Mouse (Mus musculus): ENCODE data around the gene Pcbp3. TPM values are rescaled to one million over a fixed set of nuclear protein-coding genes. Genes with fewer than 3 reads are reported as not detected.
"Not testable (repeated sequence)": the region's sequence is repeated elsewhere in the genome, so short reads cannot be mapped to it uniquely, and the experiment has no call there.

The Pcbp3 gene
- polyA plus RNA-seq, 1 experiment, result 4.5 TPM

DNA sequence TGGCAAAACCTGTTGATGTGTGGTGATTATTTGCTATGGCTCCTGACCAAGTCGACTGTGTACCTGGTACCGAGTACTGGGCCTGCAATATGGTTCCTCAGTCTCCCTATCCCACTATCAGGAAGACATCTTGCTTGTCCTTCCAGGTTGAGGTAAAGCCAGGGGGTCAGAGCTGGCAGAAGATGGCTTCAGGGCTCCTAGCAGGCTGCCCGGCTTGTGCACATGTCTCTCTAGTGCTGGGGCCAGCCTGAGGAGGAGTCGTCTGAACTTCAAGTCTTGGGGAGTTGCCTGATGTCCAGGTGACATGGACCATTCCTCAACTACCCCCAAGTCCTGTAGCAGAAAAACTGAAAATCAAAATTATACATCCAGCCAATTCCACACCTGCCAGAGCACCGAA, 201.8 kb downstream of the Pcbp3 start:
- no peaks in the 10 kb centered on the region for H3K27me3 ChIP-seq (ENCODE audit: control insufficient read depth, insufficient read depth, low read length)
- H3K36me3 ChIP-seq (ENCODE audit: control insufficient read depth, insufficient read depth, low read length), result no peaks in the 10 kb centered on the region
- H3K4me3 ChIP-seq (ENCODE audit: low read depth, low read length), result no peak overlapping the region
- H3K4me1 ChIP-seq (ENCODE audit: control insufficient read depth, insufficient read depth, insufficient read length, low read length), result no peaks in the 10 kb centered on the region
- WGBS, result 83% methylated on average over 5 of the region's 5 CpGs
- no peak overlapping the region for H3K27ac ChIP-seq (ENCODE audit: insufficient read depth, low read depth, low read length)
- no peak for TF ChIP-seq POLR2A (IDR thresholded peaks at IDR 0.05; ENCODE audit: low read depth, low read length)
- TF ChIP-seq CTCF (IDR thresholded peaks at IDR 0.05; ENCODE audit: extremely low read depth, insufficient read length, insufficient replicate concordance, low read depth, low read length), result no peak

DNA sequence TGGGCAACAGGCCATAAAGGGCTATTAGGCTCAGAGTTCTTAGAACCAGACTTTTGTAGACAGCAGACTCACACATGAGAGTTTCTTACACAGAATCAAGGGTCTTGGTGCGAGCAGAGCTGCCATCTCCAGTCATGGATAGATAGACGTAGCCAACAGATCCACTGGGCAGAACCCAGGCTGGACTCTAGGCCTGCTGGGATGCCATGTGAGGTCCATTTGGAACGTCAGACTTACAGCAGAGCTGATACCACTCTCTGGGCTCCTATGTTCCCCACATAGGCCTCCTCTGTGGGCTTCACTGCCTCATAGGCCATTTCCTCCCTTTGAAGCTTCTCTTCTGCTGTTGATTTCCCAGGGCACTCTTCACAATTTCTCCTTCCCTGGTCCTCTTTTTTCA, 208.0 kb downstream of the Pcbp3 start:
- Histone ChIP-seq H3K36me3 (ENCODE audit: control insufficient read depth, insufficient read depth, low read length) (no peaks in the 10 kb centered on the region), H3K27me3 (ENCODE audit: control insufficient read depth, insufficient read depth, low read length) (no peaks in the 10 kb centered on the region), H3K27ac (ENCODE audit: insufficient read depth, low read depth, low read length) (no peak overlapping the region), H3K4me3 (ENCODE audit: low read depth, low read length) (no peak overlapping the region), H3K4me1 (ENCODE audit: control insufficient read depth, insufficient read depth, insufficient read length, low read length) (no peaks in the 10 kb centered on the region)
- WGBS, result 83% methylated on average over 3 of the region's 3 CpGs
- no peak for TF ChIP-seq POLR2A (IDR thresholded peaks at IDR 0.05; ENCODE audit: low read depth, low read length)
- TF ChIP-seq CTCF (IDR thresholded peaks at IDR 0.05; ENCODE audit: extremely low read depth, insufficient read length, insufficient replicate concordance, low read depth, low read length), result no peak

DNA sequence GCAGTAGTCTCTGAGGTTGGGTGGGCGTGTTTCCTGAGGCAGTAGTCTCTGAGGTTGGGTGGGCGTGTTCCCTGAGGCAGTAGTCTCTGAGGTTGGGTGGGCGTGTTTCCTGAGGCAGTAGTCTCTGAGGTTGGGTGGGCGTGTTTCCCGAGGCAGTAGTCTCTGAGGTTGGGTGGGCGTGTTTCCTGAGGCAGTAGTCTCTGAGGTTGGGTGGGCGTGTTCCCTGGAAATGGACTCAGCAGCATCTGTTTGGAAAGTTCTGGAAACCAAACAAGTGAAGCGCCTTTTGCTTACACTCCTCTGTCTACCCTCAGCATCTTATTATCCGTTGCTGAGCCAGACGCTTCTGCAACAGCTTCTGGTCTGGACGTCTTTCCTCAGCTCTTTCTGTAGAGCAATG, 217.4 kb downstream of the Pcbp3 start:
- H3K27ac ChIP-seq (ENCODE audit: insufficient read depth, low read depth, low read length), result not testable (repeated sequence)
- 32% methylated on average over 11 of the region's 11 CpGs for WGBS

DNA sequence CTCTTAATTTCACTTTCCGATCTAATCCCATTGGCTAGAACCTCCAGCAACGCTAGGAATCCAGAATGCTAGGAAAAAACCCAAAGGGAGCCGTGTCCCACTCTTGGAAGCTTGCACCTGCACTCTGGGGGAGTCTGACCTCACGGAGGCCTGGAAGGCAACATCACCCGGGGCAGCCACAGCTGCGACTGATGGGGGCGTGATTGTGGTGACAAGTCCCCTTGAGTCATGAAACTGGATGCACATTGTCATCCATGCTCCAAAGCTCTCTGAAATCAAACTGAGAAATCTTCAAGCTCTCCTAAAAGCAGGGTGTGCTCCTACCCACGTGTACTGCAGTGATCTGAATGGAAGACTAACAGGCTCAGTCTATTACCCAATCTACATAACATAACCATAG, 224.9 kb downstream of the Pcbp3 start:
- no peaks in the 10 kb centered on the region for H3K27me3 ChIP-seq (ENCODE audit: control insufficient read depth, insufficient read depth, low read length)
- no peak overlapping the region for H3K4me3 ChIP-seq (ENCODE audit: low read depth, low read length)
- no peaks in the 10 kb centered on the region for H3K4me1 ChIP-seq (ENCODE audit: control insufficient read depth, insufficient read depth, insufficient read length, low read length)
- no peak for TF ChIP-seq POLR2A (IDR thresholded peaks at IDR 0.05; ENCODE audit: low read depth, low read length)
- TF ChIP-seq CTCF (IDR thresholded peaks at IDR 0.05; ENCODE audit: extremely low read depth, insufficient read length, insufficient replicate concordance, low read depth, low read length), result no peak
- no peak overlapping the region for H3K27ac ChIP-seq (ENCODE audit: insufficient read depth, low read depth, low read length)
- 71% methylated on average over 8 of the region's 8 CpGs for WGBS
- H3K36me3 ChIP-seq (ENCODE audit: control insufficient read depth, insufficient read depth, low read length), result no peaks in the 10 kb centered on the region

More for the DNA sequence above, 217.4 kb downstream of the Pcbp3 start:
- H3K36me3 ChIP-seq (ENCODE audit: control insufficient read depth, insufficient read depth, low read length); H3K4me1 ChIP-seq (ENCODE audit: control insufficient read depth, insufficient read depth, insufficient read length, low read length); H3K27me3 ChIP-seq (ENCODE audit: control insufficient read depth, insufficient read depth, low read length); H3K4me3 ChIP-seq (ENCODE audit: low read depth, low read length): not testable (repeated sequence)

DNA sequence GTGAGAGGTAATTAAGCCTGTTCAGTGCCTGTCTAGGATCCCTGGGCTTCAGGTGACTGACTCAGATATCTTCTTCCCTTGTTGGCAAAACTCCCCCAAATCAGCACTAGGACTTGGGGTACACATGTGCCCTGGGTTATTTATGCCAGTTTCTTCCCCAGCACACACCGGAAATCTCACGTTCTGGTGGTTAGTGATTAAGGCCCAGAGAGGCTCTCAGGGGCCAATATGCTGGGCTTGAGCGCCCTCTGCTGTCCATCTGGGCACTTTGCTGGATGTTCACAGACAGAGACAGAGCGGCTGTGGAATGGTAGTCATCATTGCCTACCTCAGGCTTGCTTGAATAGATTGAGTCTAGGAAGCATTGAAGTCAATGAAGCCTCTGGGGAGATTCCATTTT, 226.7 kb downstream of the Pcbp3 start:
- no peaks in the 10 kb centered on the region for H3K36me3 ChIP-seq (ENCODE audit: control insufficient read depth, insufficient read depth, low read length)
- H3K27ac ChIP-seq (ENCODE audit: insufficient read depth, low read depth, low read length), result no peak overlapping the region
- no peak overlapping the region for H3K4me3 ChIP-seq (ENCODE audit: low read depth, low read length)
- WGBS, result 6% methylated on average over 4 of the region's 4 CpGs
- H3K27me3 ChIP-seq (ENCODE audit: control insufficient read depth, insufficient read depth, low read length), result peaks cover 2% of the 10 kb centered on the region; the same call in 1 of the 2 replicates
- TF ChIP-seq POLR2A (IDR thresholded peaks at IDR 0.05; ENCODE audit: low read depth, low read length) (no peak), CTCF (IDR thresholded peaks at IDR 0.05; ENCODE audit: extremely low read depth, insufficient read length, insufficient replicate concordance, low read depth, low read length) (peak; percentile 84)
- no peaks in the 10 kb centered on the region for H3K4me1 ChIP-seq (ENCODE audit: control insufficient read depth, insufficient read depth, insufficient read length, low read length)

DNA sequence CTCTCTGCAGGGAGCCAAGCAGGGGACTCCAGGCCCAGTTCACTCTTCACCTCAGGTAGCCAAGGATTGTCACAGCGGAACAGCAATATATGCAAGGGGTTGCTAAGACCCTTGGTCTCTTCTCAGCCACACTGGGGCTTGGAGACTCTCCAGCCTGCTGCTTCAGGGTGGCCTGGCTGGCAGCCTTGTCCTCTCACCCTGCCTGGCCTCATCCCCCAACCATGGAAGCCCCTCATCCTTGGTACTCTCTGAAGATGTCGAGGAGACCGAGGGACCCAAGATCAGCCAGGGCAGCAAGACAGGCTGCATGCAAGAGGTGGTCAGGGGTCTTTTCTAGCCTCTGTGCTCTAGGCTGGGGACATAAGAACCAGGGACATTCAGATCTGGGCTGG, 228.0 kb downstream of the Pcbp3 start:
- TF ChIP-seq POLR2A (IDR thresholded peaks at IDR 0.05; ENCODE audit: low read depth, low read length) (no peak), CTCF (IDR thresholded peaks at IDR 0.05; ENCODE audit: extremely low read depth, insufficient read length, insufficient replicate concordance, low read depth, low read length) (no peak)
- Histone ChIP-seq H3K4me3 (ENCODE audit: low read depth, low read length) (no peak overlapping the region), H3K4me1 (ENCODE audit: control insufficient read depth, insufficient read depth, insufficient read length, low read length) (no peaks in the 10 kb centered on the region), H3K36me3 (ENCODE audit: control insufficient read depth, insufficient read depth, low read length) (no peaks in the 10 kb centered on the region), H3K27ac (ENCODE audit: insufficient read depth, low read depth, low read length) (0 out of 2 replicates have a peak overlapping the region, but pooled peaks have one; percentile 56), H3K27me3 (ENCODE audit: control insufficient read depth, insufficient read depth, low read length) (peaks cover 2% of the 10 kb centered on the region; the same call in 1 of the 2 replicates)
- 60% methylated on average over 3 of the region's 3 CpGs for WGBS

DNA sequence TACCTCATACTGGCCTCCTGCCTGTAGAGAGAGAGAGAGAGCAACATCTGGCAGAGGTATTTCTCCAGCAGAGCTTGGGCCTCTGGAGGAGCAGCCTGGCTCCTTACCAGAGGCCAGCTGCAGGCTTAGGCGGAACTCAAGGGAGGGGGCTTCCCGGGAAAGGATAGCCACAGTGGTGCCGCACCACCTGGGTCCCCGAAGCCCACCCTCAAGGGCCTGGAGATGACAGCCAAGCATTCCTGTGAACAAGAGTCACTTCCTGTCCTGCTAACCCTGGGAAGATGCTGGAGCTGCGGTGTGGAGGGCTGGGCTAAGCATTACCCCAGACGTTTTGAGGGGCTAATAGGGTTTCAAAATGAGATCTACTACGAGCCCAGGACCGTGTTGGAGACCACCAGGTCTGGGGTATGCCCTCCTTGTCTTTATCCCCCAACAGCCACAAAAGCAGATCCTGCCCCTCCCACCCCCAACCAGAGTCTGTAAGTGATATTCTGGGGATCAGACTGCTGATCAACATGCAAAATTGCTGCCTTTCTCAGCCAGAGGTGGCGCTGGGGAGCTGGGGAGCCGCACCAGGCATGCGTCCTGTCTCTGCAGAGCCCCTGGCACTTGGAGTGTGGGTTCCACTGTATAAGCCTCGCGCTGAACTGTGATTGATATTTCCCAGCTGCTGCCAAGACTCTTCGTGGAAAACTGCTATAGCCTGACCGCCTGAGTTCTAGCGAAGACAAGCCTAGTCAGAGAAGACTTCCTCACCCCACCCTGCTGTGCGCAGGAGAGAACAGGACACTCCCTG, 228.6 kb downstream of the Pcbp3 start:
- TF ChIP-seq CTCF (IDR thresholded peaks at IDR 0.05; ENCODE audit: extremely low read depth, insufficient read length, insufficient replicate concordance, low read depth, low read length) (peak; percentile 17; the same call in 1 of the 2 replicates), POLR2A (IDR thresholded peaks at IDR 0.05; ENCODE audit: low read depth, low read length) (no peak)
- Histone ChIP-seq H3K4me3 (ENCODE audit: low read depth, low read length) (0 out of 2 replicates have a peak overlapping the region, but pooled peaks have one; percentile 1), H3K36me3 (ENCODE audit: control insufficient read depth, insufficient read depth, low read length) (no peaks in the 10 kb centered on the region), H3K27ac (ENCODE audit: insufficient read depth, low read depth, low read length) (peak overlapping the region; percentile 56), H3K27me3 (ENCODE audit: control insufficient read depth, insufficient read depth, low read length) (peaks cover 2% of the 10 kb centered on the region; the same call in 1 of the 2 replicates), H3K4me1 (ENCODE audit: control insufficient read depth, insufficient read depth, insufficient read length, low read length) (no peaks in the 10 kb centered on the region)
- WGBS, result 21% methylated on average over 17 of the region's 17 CpGs
